Mouse (Mus musculus): ENCODE data around the gene Gadd45g. TPM values are rescaled to one million over a fixed set of nuclear protein-coding genes. Genes with fewer than 3 reads are reported as not detected.

Gene Gadd45g
- polyA plus RNA-seq, 1 experiment from 2014 or later: 192 TPM

- Histone ChIP-seq H3K27ac (replicated peaks) (no peak overlapping the region), H3K4me3 (no peak overlapping the region), H3K9me3 (replicated peaks) (no peaks in the 10 kb centered on the region), H3K27me3 (ENCODE audit: low read depth, poor library complexity, severe bottlenecking) (peaks cover 91% of the 10 kb centered on the region), H3K4me1 (peaks cover 44% of the 10 kb centered on the region), H3K36me3 (no peaks in the 10 kb centered on the region)
- DNase-seq (ENCODE audit: low spot score): no peak
- WGBS: 25% methylated on average over 8 of the region's 8 CpGs
These were observed 7.0 kb upstream of the Gadd45g start for GRCm38 (mm10) chr13:51839250-51840026.

DNA sequence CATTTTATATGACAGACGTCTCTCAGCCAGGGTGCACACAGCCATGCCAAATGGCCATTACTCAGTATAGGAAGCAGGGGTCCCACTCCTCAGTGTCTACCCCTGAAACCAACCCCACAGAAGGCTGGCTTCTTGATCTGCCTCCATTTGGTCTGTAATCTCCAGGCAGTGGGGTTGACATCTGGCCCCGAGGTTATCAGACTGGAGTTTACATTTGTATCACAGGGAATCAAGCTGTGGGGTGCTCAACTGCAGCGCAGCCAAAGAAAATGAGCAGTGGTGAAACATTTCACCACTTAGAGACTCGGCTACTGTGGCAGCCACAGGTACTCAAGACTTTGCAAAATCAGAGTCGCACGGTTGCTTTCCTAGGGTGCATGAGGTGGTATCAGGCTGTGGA is 5.8 kb upstream of the Gadd45g start:
- no peaks in the 10 kb centered on the region for H3K9me3 ChIP-seq (replicated peaks)
- H3K36me3 ChIP-seq: no peaks in the 10 kb centered on the region
- peaks cover 93% of the 10 kb centered on the region for H3K27me3 ChIP-seq (ENCODE audit: low read depth, poor library complexity, severe bottlenecking)
- no peak overlapping the region for H3K4me3 ChIP-seq
- 36% methylated on average over 6 of the region's 6 CpGs for WGBS
- no peak for DNase-seq (ENCODE audit: low spot score)
- H3K4me1 ChIP-seq: peaks cover 54% of the 10 kb centered on the region
- no peak overlapping the region for H3K27ac ChIP-seq (replicated peaks)

- Histone ChIP-seq H3K4me3 (peak overlapping the region; percentile 22), H3K9me3 (replicated peaks) (no peaks in the 10 kb centered on the region), H3K4me1 (peaks cover 61% of the 10 kb centered on the region), H3K27me3 (ENCODE audit: low read depth, poor library complexity, severe bottlenecking) (peaks cover 88% of the 10 kb centered on the region), H3K27ac (replicated peaks) (peak overlapping the region; percentile 57), H3K36me3 (no peaks in the 10 kb centered on the region)
- no peak for DNase-seq (ENCODE audit: low spot score)
- WGBS: 7% methylated on average over 12 of the region's 12 CpGs
These were observed 4.8 kb upstream of the Gadd45g start for GRCm38 (mm10) chr13:51841541-51842115.

GRCm38 (mm10) chr13:51842191-51842590 is 4.3 kb upstream of the Gadd45g start:
- Histone ChIP-seq H3K4me3 (peak overlapping the region; percentile 22), H3K9me3 (replicated peaks) (no peaks in the 10 kb centered on the region), H3K36me3 (no peaks in the 10 kb centered on the region), H3K4me1 (peaks cover 63% of the 10 kb centered on the region), H3K27me3 (ENCODE audit: low read depth, poor library complexity, severe bottlenecking) (peaks cover 88% of the 10 kb centered on the region), H3K27ac (replicated peaks) (peak overlapping the region; percentile 57)
- 6% methylated on average over 5 of the region's 5 CpGs for WGBS
- DNase-seq (ENCODE audit: low spot score): no peak

DNA sequence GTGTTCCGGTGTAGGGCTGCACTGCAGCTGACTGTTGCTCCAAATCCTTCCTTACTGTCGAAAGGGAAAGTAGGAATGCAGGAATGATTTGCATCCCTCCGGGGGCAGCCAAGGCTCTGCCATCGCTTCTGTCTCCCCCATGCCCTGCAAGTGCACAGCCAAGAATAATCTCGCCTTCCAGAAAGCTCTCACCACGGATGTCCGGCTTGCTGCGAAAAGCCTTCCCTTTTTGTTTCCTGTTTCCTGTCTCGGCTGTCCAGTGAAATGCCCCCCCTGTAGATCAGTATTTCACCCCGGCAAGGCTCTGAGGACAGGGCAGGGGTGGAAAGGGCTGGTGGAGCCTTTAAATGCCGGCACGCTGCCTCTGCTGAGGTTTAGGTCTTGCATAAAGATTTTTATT is 3.7 kb upstream of the Gadd45g start:
- Histone ChIP-seq H3K4me3 (peak overlapping the region; percentile 22; the same call in 1 of the 2 replicates), H3K27me3 (ENCODE audit: low read depth, poor library complexity, severe bottlenecking) (peaks cover 88% of the 10 kb centered on the region), H3K27ac (replicated peaks) (peak overlapping the region; percentile 50), H3K36me3 (peaks cover 3% of the 10 kb centered on the region; the same call in 1 of the 2 replicates), H3K9me3 (replicated peaks) (no peaks in the 10 kb centered on the region), H3K4me1 (peaks cover 68% of the 10 kb centered on the region)
- 8% methylated on average over 12 of the region's 12 CpGs for WGBS
- DNase-seq (ENCODE audit: low spot score): no peak

DNA sequence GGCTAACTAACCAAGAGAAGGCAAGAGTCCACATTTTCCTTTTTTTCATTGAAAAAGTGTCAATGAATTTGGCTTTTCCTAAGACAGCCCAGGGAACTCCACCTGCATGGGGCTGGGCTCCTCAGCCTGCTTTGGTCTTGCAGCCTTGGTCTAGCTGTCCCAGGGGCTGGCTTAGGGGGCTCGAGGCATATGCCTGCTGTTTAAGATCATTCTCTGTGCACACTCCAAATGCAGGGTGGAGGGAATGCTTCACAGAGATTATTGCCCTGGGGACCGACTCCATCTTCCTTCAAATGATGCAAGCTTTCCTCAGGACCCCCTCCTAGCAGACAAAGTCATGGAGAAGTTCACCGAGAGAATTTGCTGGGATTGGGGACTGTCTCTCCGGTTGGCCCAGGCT is 3.2 kb upstream of the Gadd45g start:
- H3K27me3 ChIP-seq (ENCODE audit: low read depth, poor library complexity, severe bottlenecking): peaks cover 84% of the 10 kb centered on the region
- H3K36me3 ChIP-seq: peaks cover 7% of the 10 kb centered on the region; the same call in 1 of the 2 replicates
- H3K4me1 ChIP-seq: peaks cover 74% of the 10 kb centered on the region
- WGBS: 69% methylated on average over 4 of the region's 4 CpGs
- DNase-seq (ENCODE audit: low spot score): no peak
- H3K27ac ChIP-seq (replicated peaks): no peak overlapping the region
- no peak overlapping the region for H3K4me3 ChIP-seq
- no peaks in the 10 kb centered on the region for H3K9me3 ChIP-seq (replicated peaks)

DNA sequence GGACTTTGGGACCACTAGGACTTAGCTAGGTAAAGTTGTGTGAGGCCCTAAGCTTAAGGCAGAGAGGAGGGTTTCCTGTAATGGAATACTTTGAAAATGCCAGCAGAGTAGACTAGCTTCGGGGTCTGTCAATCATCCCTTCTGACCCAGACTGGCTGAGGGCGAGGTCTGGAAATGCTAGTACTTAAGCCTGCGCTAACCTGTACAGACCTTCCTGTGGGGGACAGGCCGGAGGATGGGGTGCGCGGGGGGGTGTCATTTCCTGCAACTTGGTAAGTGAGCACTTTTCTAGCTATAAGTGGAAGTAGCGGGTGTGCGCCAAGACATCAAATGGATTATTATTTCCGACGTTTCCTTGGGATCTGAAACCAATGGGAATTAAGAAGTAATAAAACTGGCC is 2.4 kb upstream of the Gadd45g start:
- H3K27ac ChIP-seq (replicated peaks): no peak overlapping the region
- 91% methylated on average over 10 of the region's 10 CpGs for WGBS
- H3K4me1 ChIP-seq: peaks cover 82% of the 10 kb centered on the region
- H3K9me3 ChIP-seq (replicated peaks): no peaks in the 10 kb centered on the region
- H3K36me3 ChIP-seq: peaks cover 7% of the 10 kb centered on the region; the same call in 1 of the 2 replicates
- H3K27me3 ChIP-seq (ENCODE audit: low read depth, poor library complexity, severe bottlenecking): peaks cover 77% of the 10 kb centered on the region
- no peak for DNase-seq (ENCODE audit: low spot score)
- H3K4me3 ChIP-seq: no peak overlapping the region

DNA sequence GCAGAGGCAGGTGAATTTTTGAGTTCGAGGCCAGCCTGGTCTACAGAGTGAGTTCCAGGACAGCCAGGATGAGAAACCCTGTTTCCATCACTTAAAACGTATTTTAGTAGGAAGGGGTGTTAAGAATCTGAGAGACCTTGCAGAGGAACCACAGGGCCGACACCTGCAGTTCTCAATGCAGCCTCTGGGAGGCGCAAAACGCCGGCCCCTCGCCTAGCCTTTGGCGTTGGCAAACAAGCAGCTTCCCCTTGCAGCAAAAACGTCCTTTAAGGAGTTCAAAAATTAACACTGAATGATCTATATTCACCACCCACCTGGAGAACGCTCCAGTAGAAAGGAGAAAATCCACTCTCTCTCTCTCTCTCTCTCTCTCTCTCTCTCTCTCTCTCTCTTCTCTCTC is 1.8 kb upstream of the Gadd45g start:
- Histone ChIP-seq H3K27me3 (ENCODE audit: low read depth, poor library complexity, severe bottlenecking) (peaks cover 77% of the 10 kb centered on the region), H3K27ac (replicated peaks) (peak overlapping the region; percentile 91; the same call in 1 of the 2 replicates), H3K36me3 (peaks cover 7% of the 10 kb centered on the region; the same call in 1 of the 2 replicates), H3K9me3 (replicated peaks) (no peaks in the 10 kb centered on the region), H3K4me1 (peaks cover 87% of the 10 kb centered on the region), H3K4me3 (peak overlapping the region; percentile 62; the same call in 1 of the 2 replicates)
- peak; percentile 70 for DNase-seq (ENCODE audit: low spot score)
- 16% methylated on average over 10 of the region's 10 CpGs for WGBS

DNA sequence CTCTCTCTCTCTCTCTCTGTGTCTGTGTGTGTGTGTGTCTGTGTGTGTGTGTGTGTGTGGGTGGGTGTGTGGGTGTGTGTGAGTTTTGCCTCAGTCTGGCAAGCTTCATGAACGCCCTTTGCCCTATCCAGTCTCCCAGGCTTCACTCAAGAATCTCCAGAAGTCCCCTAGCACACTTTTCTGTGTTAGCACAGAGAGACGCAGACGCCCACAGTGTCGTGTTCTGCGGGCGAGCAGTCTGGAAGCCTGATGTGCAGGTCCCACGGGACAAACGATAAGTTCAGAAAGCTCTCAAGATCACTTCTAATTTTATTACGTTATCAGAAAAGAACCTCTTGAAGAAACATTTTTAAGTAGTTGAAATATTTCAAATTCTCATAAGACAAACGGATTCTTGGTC is 1.4 kb upstream of the Gadd45g start:
- WGBS: 15% methylated on average over 10 of the region's 10 CpGs
- peaks cover 91% of the 10 kb centered on the region for H3K4me1 ChIP-seq
- peaks cover 77% of the 10 kb centered on the region for H3K27me3 ChIP-seq (ENCODE audit: low read depth, poor library complexity, severe bottlenecking)

DNA sequence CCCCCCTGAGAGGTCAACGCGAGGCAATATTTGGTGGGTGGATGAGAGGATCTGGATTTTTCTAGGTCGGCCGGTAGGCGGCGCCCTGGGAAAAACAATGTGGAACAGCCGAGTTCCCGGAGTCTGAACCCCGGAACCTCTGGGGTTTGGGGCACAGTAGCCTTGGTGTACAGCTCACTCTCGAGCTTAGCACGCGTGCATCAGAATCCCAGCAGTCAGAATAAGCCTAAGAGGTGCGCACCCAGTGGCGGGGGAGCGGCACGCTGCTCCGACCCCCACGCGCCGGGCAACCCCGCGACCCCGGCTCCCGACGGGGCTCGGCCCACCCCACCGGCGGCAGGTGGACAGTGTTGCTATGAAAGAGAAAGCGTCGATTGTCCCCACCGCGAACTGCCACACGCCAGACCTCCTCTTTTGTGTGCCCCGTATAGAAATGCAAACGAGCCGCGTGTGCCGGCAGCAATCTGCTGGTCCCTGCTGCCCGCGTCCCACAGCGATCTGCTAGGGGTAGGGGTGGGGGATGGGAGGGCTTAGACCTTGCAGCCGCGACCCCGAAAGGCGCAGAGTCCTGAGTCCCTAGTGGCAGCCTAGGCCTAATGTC is 787 bp upstream of the Gadd45g start:
- H3K4me1 ChIP-seq: peaks cover 93% of the 10 kb centered on the region

More for the DNA sequence above, 1.4 kb upstream of the Gadd45g start:
- Histone ChIP-seq H3K27ac (replicated peaks) (peak overlapping the region; percentile 91), H3K9me3 (replicated peaks) (no peaks in the 10 kb centered on the region), H3K36me3 (peaks cover 7% of the 10 kb centered on the region; the same call in 1 of the 2 replicates), H3K4me3 (peak overlapping the region; percentile 62)
- no peak for DNase-seq (ENCODE audit: low spot score)

GRCm38 (mm10) chr13:51846868-51847793 is 653 bp downstream of the Gadd45g start:
- Histone ChIP-seq H3K27ac (replicated peaks) (peak overlapping the region; percentile 91), H3K36me3 (peaks cover 7% of the 10 kb centered on the region; the same call in 1 of the 2 replicates), H3K9me3 (replicated peaks) (no peaks in the 10 kb centered on the region), H3K27me3 (ENCODE audit: low read depth, poor library complexity, severe bottlenecking) (peaks cover 77% of the 10 kb centered on the region), H3K4me3 (peak overlapping the region; percentile 62), H3K4me1 (peaks cover 93% of the 10 kb centered on the region)
- DNase-seq (ENCODE audit: low spot score): peak; percentile 64
- WGBS: under 1% methylated on average over 63 of the region's 63 CpGs

More for the DNA sequence above, 787 bp upstream of the Gadd45g start:
- peak; percentile 92 for DNase-seq (ENCODE audit: low spot score)
- peak overlapping the region; percentile 62 for H3K4me3 ChIP-seq
- peaks cover 7% of the 10 kb centered on the region; the same call in 1 of the 2 replicates for H3K36me3 ChIP-seq
- WGBS: under 1% methylated on average over 45 of the region's 45 CpGs
- peak overlapping the region; percentile 91 for H3K27ac ChIP-seq (replicated peaks)
- H3K9me3 ChIP-seq (replicated peaks): no peaks in the 10 kb centered on the region
- H3K27me3 ChIP-seq (ENCODE audit: low read depth, poor library complexity, severe bottlenecking): peaks cover 77% of the 10 kb centered on the region

DNA sequence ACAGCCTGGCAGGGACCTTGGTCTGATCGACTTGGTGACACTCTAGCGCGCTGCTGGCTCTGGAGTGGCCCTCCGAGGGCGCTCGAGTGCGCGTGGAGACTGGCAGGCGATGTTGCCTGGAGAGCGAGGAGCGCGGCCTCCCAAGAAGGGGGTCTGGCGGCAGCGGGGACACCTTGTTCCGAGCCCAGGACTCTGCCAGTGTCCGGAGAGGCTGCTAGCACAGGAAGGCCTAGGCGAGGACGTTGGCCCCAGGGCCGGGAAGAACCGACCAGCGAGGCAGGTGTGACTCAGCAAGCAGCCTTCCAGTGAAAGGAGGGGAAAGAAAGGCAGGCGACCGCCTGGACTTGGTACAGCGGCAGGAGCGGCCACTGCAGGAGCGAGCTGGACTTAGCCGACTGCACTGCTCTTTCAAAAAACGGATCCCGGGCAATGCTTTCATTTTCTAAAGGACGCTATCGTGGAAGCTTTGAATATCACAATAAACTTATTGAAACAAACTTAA is 1.6 kb downstream of the Gadd45g start:
- peaks cover 7% of the 10 kb centered on the region; the same call in 1 of the 2 replicates for H3K36me3 ChIP-seq
- DNase-seq (ENCODE audit: low spot score): peak; percentile 81
- no peaks in the 10 kb centered on the region for H3K9me3 ChIP-seq (replicated peaks)
- H3K4me1 ChIP-seq: peaks cover 93% of the 10 kb centered on the region
- H3K27ac ChIP-seq (replicated peaks): peak overlapping the region; percentile 91
- WGBS: under 1% methylated on average over 31 of the region's 31 CpGs
- peak overlapping the region; percentile 62 for H3K4me3 ChIP-seq
- peaks cover 77% of the 10 kb centered on the region for H3K27me3 ChIP-seq (ENCODE audit: low read depth, poor library complexity, severe bottlenecking)
